Mouse (Mus musculus) gastrocnemius, postnatal 10 days (tissue): ENCODE data around the gene Samhd1. TPM values are rescaled to one million over a fixed set of nuclear protein-coding genes. Genes with fewer than 3 reads are reported as not detected.
"Not testable (repeated sequence)": the region's sequence is repeated elsewhere in the genome, so short reads cannot be mapped to it uniquely, and the experiment has no call there.

Experiments used
- DNase-seq: peaks from one replicate; pipeline ENCODE4 v3.0.0; 2021; ENCODE audit warnings: mixed read lengths
- long read RNA-seq, 2 experiments: library from polyadenylated mRNA; stranded (forward); transcript quantifications; one replicate each; pipeline ENCODE4 v2.0.0; 2021
- total RNA-seq, 2 experiments: library from RNA; stranded (reverse); gene quantifications; 2 replicates each; pipeline ENCODE4 v1.2.3; 2021

Samhd1 gene
- total RNA-seq = 10 to 100 TPM; 15.9 to 20.2 TPM
- long read RNA-seq, experiment 1, transcript Samhd1-206 (17 exons, 2,036 nt) = major isoform, 7 of 16 reads
- long read RNA-seq, experiment 1, transcript Samhd1-201 (16 exons, 3,926 nt) = major isoform, 7 of 16 reads
- long read RNA-seq, experiment 1, partial matches to known transcripts = 0 of 16 reads
- long read RNA-seq, experiment 1, other reads (novel, unspliced or antisense) = 1 of 16 reads
- long read RNA-seq, experiment 2, transcript Samhd1-206 (17 exons, 2,036 nt) = major isoform, 8 of 18 reads
- long read RNA-seq, experiment 2, transcript Samhd1-201 (16 exons, 3,926 nt) = minor isoform, 7 of 18 reads
- long read RNA-seq, experiment 2, partial matches to known transcripts = 1 of 18 reads
- long read RNA-seq, experiment 2, other reads (novel, unspliced or antisense) = 2 of 18 reads

- peak; percentile 95 for DNase-seq
Observed at GRCm38 (mm10) chr2:157135014-157135413, at the start of gene Samhd1. TSS of gene Samhd1 (minus strand) at chr2:157135265.

GRCm38 (mm10) chr2:157178167-157178566, 43.1 kb upstream of the Samhd1 start:
- no peak for DNase-seq

- no peak for DNase-seq
Observed at GRCm38 (mm10) chr2:157176248-157176647, 41.2 kb upstream of the Samhd1 start.

- no peak for DNase-seq
Observed at GRCm38 (mm10) chr2:157174416-157174815, 39.4 kb upstream of the Samhd1 start.

- no peak for DNase-seq
Observed at GRCm38 (mm10) chr2:157173555-157173954, 38.5 kb upstream of the Samhd1 start.

DNA sequence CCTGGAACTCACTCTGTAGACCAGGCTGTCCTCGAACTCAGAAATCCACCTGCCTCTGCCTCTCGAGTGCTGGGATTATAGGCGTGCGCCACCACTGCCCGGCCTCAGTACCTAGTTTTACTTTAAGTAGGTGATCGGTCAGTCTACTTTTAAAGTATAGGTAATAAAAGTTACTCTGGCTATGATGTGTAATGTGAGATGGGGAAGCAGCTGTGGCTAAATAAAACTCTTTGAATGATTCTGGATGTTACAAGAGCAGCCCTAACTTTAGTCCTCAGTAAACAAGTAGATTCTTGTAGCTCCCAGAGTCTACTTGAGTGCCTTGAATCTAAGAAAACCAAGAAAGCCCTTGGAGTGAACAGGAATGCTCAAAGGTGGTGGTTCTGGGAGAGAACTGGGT, 37.9 kb upstream of the Samhd1 start:
- DNase-seq = no peak

- DNase-seq = no peak
Observed at GRCm38 (mm10) chr2:157170626-157171025, 35.6 kb upstream of the Samhd1 start.

DNA sequence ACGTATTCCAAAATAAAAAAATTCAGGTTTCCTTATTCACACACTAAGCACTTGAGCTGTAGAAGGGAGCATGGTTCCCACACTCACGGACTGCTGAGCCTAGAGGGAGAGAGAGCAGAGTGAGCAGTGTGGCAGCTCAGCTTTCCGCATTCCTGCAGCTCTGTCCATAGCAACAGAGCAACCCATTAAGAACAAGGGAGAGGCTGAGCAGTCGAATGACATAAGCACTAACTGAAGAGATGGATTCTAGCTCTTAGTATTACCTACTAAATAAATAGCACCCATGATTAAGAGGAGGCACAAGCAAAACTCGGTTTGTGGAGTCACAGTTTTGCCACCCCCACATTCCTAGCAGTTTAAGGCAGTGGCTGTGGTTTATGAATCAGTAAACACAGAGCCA, 35.1 kb upstream of the Samhd1 start:
- DNase-seq = no peak

DNA sequence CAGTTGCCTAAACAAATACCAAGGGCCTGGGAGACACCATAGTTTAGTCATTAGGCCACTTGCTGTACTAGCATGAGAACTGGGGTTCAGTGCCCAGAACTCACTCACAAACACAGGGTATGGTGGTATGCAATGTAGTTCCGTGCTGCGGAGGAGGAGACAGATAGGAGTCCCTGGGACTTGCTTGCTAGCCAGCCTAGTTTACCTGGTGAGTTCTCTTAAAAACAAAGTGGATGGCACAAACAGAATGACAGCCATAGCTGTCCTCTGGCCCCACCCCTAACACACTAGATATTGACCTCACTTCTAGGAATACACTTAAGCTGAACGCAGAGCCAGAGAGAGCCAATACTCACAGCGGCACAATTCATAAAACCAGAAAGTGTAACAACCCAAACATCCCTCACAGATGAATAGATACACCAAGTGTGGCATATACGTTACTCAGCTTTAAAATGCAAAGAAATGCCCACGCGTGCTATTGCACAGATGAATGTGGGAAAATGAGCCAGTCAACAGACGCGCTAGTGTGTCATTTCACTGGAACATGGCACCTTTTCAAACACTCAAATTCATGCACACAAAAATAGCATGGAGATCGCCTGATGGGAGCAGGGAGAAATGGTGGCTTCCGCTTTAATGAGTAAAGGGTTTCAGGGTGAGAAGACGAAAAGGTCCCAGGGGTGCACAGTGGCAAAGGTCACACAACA, 31.5 kb upstream of the Samhd1 start:
- no peak for DNase-seq

- DNase-seq = not testable (repeated sequence)
Observed at GRCm38 (mm10) chr2:157165312-157166224, 30.5 kb upstream of the Samhd1 start.

DNA sequence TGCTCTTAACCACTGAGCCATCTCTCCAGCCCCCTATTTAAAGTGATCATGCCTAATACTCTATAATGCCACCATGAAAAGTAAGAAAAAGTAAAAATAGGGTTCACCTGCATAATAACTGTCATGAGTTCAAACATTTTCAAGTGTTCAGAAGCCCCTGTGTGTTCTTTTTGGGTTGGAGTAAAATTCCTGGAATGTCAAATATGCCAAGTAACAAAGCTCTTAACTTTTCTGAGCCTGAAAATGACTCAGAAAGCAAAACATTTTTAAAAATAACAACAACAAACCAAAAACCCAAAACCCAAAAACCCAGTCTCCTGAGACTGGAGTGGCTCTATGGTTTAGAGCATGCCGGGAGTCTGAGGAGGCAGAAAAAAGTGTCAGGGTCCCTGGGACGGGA, 29.0 kb upstream of the Samhd1 start:
- no peak for DNase-seq

DNA sequence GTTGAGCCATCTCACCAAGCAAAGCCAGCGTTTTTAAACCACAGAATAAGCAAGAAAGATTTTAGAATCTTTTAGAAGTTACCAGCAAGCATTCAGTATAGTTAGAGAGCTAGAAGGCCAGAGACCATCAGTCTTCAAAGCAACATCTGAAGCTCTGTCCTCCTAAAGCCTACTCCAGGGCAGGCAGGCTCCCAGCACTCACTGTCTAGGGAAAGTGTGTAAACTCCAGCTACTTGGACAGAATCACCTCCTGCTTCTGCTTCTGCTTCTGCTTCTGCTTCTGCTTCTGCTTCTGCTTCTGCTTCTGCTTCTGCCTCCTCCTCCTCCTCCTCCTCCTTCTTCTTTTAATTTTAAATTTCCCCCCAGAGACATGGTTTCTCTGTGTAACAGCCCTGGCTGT, 21.0 kb upstream of the Samhd1 start:
- no peak for DNase-seq

GRCm38 (mm10) chr2:157153235-157153634, 18.2 kb upstream of the Samhd1 start:
- DNase-seq = no peak

GRCm38 (mm10) chr2:157148417-157148816, 13.4 kb upstream of the Samhd1 start:
- no peak for DNase-seq

DNA sequence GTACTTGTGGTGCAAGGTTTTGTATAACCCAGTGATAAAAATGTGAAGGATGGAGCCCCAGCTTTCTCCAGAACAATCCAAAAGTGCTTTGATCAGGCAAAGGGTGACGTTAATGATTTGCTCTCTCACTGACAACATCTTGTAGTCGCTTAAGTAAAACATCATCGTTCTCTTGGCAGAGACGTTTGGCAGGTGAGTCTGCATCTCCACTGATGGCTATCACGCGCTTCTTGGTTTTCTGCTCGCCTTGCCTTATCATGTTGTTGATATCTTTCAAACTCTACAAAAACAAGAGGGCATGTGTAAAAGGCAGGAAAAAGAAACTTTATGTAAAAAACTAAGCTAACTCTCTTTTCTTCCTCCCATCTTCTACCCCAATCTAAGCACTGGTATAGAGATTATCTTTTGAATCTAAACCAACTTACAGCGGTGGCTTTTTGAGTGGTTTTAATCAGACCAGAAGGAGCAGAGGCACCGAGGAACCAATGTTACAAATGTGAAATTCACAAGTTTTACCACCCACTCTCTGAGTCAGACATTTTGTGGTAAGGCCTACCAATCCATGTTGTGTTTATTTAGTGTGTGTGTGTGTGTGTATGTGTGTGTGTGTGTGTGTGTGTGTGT, 12.4 kb upstream of the Samhd1 start:
- no peak for DNase-seq

- DNase-seq = no peak
Observed at GRCm38 (mm10) chr2:157145173-157145572, 10.1 kb upstream of the Samhd1 start.

DNA sequence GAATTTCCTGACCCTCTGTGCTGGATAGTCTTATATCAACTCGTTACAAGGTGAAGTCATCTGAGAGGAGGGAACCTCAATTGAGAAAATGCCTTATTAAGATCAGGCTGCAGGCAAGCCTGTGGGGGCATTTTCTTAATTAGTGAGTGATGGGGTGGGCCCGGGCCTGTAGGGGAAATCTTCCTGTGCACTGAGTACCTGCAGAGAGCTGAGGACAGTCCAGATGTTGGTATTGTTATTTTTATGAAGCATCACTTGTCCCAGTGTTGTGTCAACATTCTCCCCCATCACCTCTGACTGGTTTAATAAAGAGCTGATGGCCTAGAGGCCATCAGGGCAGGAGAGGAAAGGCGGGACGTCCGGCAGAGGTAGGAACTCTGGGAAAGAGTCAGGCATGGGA, 9.1 kb upstream of the Samhd1 start:
- no peak for DNase-seq

DNA sequence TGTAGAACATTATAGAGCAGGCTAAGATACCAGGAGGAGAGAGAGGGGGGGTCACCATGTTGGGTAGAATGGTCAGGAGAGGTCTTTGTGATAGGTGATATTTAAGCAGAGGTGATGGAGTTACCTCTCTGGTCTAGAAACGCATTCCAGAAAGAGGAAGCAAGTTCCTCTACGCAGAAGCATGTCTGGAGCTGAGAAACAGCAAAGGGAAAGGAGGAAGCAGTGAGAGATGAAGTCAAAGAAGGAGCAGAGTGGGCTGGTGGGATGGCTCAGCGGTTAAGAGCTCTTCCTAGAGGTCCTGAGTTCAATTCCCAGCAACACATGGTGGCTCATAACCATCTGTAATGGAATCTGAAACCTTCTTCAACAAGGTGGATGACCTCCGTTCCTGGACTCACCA, 6.9 kb upstream of the Samhd1 start:
- DNase-seq = no peak

GRCm38 (mm10) chr2:157139251-157139802, 4.3 kb upstream of the Samhd1 start:
- no peak for DNase-seq

- DNase-seq = no peak
Observed at GRCm38 (mm10) chr2:157138808-157139207, 3.7 kb upstream of the Samhd1 start.

DNA sequence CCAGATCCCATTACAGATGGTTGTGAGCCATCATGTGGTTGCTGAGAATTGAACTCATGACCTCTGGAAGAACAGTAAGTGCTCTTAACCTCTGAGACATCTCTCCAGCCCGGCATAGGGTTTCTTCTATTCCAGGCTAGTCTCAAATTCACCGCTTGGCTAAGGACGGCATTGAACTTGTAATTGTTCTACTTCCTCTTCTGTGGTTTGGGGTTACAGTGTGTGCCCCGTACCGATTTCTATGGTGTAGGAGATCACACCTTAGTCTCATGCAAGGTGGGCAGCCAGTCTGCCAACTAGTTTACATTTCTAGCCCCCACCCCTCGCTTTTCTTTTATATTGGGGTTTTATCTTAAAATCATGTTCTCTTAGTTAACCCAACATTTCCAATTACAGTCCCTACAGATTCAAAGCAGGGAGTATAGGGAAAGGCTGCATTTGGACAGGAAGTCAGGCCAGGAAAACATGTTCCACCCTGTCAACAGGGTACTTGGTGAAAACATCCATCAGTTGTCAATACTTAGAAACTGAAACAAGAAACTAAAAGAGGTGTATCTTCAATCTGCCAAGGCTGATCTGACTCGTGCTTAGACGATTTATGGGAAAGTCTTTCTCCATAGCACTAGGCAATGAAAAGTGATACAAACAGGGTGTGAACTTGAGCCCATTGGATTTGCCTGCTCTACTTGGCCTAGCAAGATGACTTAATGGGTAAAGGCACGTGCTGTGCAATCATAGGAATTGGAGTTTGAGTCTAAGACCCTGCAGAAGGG, 3.1 kb upstream of the Samhd1 start:
- DNase-seq = no peak
